Mouse (Mus musculus) retina, postnatal 7 days (tissue): Measurements from ENCODE around the gene Ppia.
"Not testable (repeated sequence)": the region's sequence is repeated elsewhere in the genome, so short reads cannot be mapped to it uniquely, and the experiment has no call there.

Source experiments
- DNase-seq: peaks from one replicate; pipeline ENCODE4 v3.0.0-alpha.2; 2012; ENCODE audit warnings: low read depth, low spot score

Ppia gene

DNA sequence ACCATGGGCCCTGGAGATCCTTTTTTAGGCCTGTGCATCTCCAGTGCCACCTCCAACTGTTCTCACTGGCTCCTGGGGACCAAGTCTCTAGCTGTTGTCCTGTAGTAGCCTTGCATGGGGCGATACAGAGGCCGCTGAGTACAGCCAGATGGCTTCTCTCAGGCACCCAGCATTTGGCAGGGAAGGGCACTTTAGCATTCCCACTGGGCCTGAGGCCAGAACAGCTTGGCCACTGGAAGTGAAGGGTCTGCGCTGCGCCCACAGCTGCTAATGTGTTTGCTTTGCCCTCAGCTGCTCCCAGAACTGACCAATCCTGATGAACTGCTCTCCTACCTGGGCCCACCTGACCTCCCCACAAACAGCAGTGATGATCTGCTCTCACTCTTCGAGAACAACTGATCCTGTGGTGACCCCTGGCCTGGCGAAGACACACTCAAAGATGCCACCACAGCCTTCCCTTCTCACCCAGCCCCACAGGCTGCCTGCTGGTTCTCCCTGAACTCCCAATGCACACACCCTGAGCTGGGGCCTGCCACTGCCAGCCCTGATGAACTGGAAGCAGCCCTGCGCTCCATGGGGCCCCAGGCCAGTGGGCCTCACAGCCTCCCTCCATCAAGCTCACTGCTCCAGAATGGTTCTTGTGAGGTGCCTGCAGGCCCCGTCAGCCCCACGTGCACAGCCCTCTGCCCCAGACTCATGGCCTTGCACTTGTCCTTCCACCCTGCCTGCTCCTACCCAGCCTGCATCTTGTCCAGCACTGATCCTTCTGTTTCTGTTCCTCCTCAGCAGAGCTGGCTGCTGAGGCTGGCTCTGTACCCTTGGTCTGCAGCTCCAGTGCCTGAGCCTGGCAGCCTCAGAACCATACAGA, 10.3 kb upstream of the Ppia start:
- DNase-seq, result no peak

DNA sequence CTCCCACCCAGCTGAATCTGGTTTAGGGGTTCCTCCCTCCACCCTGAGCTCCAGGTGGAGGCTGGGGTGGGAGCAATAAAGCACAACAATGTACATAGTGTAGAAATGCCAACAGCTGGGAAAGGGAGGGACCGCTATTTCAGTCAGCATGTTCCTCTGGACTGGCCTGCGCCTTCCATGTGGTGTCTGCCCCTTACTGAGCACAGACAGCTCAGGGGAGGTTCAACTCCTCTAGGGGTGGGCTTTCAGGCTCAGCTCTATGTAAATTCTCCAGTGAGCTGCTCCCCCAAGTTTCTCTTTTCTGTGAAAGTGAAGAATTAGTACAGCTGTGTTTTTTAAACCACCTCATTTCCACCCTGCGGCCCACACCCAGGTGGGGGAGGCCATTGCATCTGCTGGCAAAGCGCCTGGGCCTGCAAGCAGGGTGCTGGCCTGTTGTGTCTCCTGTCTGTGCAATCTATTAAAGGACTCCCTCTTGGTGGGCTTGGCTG, 9.6 kb upstream of the Ppia start:
- DNase-seq, result no peak

DNA sequence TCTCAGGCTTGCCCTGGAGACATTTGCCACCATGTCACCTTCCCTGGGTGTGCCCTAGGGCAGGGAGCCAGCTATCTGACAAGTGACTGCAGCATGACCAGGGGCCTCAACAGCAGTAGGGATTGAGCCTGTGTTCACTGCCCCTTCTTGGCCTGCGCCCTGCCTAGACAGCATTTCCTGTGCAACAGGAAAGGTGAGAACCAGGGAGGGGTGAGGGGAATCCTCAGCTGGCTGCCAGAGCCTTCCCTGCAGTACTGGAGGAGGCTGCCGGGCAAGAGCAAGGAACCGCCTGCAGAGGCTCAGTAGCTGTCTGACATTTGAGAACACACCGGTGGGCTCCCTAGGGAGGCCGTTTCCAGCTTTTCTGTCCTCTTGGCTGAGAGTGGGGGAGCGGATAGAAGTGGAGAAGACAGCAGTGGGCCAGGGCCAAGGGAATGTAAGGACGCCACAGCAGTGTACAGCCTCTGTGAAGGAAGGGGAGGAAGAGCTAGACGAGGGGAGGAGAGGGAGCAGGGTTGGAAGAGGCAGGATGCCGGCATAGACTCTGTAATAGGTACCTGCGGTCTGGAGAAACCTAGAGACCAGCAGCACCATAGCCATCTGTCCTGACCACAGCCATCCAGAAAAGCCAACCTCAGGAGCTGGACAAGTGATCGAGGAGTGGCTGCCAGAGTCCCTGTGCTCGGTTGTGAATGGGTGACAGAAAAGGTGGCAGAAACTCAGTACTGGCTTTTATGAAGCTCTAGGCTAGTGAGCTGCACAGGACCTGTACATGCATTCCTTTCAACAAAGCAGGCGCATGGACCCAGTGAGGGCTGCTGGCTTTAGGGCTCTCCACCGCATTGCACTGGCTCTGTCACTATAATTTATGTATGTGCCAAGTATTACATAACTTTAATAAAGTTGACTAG, 8.7 kb upstream of the Ppia start:
- no peak for DNase-seq

DNA sequence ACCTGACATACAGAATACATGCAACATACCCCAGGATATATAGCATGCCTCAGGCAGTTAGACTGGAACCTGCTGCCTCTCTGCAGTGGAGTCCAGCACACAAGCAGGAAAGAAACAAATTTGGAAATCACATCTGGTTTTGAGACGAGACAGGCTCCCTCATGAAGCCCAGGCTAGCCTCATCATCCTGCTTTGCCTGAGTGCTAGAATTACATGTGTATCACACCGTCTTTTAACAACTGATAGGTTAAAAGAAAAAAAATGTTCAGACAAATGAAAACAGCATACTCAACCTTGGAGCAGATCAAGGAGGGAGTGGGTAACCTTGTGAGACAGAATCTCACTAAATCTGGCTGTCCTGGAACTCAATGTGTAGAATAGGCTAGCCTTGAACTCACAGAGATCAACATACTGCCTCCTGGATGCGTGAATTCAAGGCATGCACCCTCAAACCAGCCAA, 8.1 kb upstream of the Ppia start:
- DNase-seq, result no peak

DNA sequence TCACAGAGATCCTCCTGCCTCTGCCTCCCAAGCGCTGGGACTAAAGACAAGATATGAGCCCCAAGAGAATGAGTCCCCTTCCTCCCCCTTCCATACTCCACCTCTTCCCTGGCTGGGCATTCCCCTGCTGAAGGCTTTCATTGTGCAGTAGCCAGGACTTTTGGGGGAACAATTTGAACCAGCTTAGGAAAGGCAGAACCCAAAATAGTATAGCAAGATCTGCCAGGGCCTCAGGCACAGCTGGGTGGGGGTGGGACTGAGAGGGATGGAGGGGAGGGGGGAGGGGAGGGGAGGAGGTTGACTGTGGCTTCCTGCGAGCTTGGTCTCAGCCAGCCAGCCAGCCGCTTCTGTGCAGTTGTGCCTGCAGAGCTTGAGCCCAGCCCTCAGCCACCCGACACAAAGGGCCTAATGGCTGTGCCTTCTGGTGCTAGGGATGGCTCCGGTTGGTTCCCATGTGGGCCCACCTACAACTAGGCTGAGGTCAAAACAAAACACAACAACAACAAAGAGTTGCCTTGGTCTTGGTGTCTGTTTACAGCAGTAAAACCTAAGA, 5.1 kb upstream of the Ppia start:
- no peak for DNase-seq

DNA sequence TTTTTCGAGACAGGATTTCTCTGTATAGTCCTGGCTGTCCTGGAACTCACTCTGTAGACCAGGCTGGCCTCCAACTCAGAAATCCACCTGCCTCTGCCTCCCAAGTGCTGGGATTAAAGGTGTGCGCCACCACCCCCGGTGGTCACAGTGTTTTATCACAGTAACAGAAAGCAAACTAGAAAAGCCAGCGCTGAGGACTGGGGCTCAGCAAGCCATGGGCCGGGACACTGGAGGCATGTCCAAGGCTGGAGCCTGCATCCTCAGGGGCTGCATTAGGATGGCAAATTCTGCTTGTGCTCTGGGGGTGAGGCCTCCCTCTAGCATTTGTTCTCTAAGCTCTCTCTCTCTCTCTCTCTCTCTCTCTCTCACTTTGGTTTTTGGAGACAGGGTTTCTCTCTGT, 4.5 kb upstream of the Ppia start:
- not testable (repeated sequence) for DNase-seq

DNA sequence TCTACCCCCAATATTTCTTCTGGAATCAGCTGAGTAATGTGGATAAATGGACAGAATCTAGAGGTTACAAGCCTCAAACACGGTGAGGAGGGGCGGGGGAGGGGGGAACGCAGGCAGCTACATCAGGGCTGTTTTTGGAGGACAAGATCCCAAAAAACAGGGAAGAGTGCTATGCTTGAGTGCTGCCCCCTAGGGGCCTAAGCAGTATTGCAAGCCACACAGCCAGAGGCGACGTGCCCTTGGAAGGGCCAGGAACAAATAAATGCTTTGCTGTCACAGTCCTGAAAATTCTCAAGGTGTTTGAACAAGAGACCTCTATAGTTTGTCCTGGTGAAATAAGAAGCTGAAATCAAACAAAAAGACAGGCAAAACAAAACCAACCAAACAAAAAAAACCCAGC, 3.6 kb upstream of the Ppia start:
- DNase-seq, result peak; percentile 40

DNA sequence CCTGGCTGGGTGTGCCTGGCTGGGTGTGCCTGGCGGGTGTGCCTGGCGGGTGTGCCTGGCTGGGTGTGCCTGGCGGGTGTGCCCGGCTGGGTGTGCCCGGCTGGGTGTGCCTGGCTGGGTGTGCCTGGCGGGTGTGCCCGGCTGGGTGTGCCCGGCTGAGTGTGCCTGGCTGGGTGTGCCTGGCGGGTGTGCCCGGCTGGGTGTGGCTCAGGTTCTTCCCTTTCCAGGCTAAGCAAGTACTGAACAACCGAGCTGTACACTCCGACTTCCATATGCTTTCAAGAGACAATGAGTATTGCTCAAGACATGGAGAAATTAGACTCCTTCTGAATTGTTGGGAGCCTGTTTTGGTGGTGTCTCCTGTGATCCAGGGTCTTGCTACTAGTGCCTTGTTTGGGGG, 2.0 kb upstream of the Ppia start:
- DNase-seq, result no peak

DNA sequence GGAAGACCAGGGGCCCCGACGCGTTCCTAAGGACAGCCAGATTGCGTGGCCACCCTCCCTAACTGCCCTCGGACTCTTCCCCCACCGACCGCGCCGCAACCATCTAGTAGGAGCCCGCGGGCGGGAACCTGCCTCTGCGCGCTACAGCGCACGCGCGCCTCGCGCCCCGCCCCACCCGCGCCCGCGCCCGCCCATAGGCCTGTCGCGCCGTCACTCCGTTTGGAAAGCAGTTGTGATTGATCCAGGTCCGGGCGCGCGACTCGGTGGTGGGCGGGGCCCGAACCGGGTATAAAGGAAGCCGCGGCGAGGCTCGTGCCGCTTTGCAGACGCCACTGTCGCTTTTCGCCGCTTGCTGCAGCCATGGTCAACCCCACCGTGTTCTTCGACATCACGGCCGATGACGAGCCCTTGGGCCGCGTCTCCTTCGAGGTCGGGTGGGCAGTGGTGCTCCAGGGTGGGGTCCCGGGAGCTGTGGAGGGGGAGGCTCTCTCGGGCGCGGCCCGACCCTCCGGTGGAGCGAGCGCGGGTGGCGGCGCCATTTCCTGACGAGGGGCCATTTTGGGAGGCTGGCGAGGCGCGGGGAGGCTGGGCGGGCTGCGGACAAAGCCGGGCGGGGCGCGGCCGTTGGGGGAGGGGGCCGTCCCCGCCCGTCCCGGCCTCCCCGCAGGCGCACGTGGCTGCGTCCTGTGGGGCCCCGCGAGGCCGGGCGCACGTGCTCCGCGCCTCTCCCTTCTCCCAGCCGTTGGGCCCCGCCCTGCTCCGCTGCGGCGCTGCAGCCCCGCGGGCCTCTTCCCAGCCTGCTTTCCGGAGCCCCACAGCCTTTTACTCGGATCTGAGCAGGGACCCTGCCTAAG, 535 bp downstream of the Ppia start:
- peak; percentile 94 for DNase-seq

DNA sequence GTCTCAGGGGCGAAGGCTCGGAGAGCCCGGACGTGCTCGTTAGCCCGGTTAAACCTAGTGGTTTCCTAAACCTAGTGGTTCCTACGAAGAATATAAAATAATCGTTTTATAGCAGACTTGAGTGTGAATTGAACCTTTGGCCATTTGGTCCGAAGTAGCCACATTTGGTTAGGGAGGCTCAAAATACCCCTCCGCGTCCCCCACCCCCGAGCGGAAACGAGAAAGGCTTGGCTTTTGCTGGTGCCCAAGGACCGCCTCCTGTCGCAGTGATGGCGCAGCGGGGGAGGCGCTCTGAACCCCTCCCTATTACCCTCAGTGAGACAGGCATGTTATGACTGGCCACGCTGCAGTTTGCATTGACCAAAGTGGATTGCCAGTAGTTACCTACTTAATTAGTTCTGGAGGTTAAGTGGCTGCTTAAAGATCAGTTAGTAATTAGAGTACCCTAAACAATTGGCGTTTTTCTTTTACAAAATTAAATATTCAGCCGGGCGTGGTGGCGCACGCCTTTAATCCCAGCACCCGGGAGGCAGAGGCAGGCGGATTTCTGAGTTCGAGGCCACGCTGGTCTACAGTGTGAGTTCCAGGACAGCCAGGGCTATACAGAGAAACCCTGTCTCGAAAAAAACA, 1.3 kb downstream of the Ppia start:
- peak; percentile 39 for DNase-seq

DNA sequence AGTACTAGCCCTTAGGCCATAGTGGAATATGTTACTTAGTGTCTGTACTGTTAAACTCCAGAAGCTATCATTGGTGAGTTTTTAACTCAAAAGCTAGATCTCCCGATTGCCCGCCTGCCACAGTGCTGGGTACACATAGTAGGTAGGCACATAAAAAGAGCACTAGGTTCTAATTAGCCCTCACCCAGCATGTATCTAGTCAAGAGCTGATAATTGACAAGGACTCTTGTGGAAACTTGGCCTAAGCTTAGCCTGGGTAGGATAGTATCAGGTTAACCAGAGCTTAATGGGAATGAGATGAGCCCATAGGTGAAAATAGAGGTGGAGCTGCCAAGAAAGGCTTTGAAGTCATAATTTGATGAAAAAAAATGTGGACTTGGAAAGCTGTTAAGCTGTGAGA, 1.8 kb downstream of the Ppia start:
- DNase-seq, result no peak

DNA sequence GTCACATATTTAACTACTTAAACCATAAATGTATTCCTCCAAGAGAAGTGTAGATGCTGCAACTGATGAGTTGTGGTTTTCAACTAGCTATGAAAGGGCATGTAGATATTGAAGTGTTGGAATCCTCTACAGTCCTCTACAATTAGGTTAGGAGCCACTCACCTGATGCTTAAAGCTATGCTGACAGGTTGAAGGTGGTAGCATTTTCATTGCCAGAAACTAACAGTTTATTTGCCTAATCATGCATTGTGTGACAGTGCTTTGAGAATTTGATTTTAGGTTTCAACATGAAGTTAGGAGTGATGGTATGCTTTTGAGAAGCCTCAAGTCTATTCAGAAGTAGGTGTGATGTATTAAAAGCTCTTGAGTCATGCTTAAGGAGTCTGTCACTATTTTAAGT, 2.2 kb downstream of the Ppia start:
- DNase-seq, result no peak

DNA sequence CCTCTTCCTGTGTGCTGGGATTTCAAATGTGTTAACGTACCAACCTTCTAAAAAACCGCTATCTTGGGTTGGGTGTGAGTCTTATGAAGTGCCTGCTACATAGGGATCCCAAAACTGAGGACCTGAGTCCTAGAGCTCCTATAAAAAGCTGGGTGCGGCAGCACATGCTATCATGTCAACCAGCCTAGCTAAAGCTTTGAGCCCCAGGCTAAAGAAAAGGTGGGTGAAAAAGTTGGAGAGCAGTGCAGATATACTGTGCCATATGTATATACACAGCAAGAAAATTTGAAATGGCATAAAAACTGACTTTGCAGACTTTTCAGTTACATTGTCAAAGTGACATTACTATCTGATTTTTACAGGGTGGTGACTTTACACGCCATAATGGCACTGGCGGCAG, 3.5 kb downstream of the Ppia start:
- DNase-seq, result no peak

DNA sequence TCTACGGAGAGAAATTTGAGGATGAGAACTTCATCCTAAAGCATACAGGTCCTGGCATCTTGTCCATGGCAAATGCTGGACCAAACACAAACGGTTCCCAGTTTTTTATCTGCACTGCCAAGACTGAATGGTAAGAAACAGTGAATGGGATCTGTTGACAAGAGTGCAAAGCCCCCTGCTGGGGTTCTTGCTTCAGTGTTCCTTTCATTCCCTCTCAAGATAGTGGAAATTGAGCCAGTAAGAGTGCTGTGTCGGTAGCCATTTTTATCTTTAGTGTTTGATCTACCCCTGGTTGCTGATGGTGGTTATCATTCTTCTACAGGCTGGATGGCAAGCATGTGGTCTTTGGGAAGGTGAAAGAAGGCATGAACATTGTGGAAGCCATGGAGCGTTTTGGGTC, 3.9 kb downstream of the Ppia start:
- not testable (repeated sequence) for DNase-seq

DNA sequence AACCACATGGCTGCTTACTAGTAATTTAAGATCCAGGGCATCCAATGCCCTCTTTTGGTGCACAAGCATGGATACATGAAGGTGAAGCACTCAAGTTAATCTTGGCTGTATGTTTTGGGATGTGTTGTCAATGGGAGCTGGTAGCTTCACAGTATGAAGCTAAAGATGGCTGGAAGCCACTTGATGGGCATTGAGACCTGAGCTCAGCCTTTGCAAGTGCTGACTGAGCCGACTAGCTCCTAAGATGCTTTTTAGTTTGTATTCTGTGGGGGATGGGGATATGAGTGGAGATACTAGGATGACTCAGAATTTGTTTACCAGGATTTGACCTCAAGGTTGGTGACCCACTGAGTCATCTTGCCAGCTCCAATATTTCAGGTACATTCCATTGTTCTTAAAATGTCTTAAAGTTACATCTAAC, 5.0 kb downstream of the Ppia start:
- no peak for DNase-seq

DNA sequence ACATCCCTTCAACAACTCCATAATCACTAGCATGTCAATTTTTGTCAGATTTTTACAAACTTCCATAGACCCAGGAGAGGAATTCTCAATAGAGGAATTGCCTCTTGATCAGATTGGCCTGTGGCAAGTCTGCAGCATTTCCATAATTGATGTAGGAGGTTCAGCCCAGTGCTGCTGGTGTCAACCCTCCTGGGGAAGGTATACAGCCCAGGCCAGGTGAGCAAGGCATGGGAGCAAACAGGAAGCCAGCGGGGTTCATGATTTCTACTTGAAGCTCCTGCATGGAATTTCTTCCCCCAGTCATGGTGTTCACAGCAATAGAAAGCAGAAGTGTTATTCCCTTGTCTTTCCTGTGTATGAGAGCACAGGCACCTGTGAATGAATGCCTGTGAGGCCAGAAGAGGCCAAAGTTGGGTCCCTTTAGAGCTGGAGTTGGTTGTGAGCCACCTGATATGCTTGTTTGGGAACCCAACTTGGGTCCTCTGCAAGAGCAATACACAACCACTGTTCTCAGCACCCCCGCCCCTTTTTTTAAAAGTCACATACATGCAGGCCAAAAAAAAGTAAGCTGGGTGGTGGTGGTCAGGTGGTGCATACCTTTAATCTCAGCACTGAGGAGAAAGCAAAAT, 5.6 kb downstream of the Ppia start:
- no peak for DNase-seq

DNA sequence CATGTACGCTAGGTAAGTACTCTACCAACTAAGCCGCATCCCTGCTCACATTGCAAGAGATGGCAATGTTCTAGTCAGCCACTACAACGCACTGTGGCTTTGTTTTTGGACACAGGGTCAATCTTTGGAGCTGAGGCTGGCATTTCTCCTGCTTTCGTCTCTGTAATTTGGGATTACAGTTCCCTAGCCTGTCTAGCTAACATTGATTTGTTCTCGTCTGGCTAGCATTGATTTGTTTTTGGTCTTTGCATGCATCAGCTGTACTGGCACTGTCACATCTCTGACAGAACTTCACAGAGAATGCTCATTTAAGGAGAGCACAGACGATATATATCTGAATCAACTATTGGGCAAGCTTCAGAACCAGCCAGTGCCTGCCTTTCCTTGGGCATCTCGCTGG, 14.9 kb downstream of the Ppia start:
- DNase-seq, result no peak

DNA sequence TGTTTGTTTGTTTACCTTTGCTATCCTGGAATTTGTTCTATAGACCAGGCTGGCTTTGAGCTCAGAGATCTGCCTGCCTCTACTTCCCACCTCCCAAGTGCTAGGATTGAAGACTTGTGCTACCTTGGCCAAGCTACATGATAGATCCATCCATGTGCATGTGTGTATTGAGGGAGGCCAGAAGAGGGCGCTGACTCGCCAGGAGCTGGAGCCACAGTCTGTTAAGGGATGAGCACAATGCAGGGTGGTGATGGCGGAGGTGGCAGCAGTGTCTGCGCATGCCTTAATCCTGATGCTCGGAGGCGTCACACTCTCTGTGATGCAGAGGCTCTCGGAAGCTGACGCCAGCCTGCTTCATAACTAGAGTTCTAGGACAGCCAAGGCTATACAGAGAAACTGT, 21.2 kb downstream of the Ppia start:
- DNase-seq, result peak; percentile 38

DNA sequence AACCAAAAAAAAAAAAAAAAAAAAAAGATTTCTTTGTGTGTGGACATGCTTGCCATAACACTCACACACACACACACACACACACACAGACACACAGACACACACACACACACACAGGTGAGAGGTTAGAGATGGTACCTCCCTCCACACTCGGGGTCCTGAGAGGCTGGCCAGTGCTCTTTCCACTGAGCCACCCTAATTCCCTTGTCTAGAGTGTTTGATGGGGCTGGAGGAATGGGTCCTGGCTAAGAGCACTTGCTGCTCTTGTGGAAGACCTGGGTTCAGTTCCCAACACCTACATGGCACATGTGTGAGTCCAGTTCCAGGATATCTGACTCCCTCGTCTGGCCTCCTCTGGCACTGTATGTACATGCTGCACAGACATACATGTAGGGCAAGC, 22.4 kb downstream of the Ppia start:
- no peak for DNase-seq

DNA sequence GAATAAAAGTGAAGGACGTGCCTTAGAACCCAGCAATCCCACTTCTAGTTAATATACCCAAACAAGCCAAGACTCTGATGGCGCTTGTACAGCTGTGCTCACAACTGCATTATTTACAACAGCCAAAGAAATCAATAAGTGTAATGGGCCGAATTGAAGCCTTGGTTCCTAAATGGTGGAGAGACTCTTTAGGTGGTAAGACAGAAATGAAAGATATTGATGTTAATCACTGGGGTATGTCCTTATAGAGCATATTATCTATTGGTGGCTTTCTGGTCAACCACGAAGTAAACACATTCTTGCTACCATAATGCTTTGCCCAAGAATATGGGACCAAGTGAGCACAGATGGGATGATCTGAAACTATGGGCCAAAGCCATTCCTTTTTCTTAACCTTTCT, 24.9 kb downstream of the Ppia start:
- no peak for DNase-seq
